Mouse (Mus musculus): Measurements from ENCODE around the gene Fads6.

Fads6 gene

DNA sequence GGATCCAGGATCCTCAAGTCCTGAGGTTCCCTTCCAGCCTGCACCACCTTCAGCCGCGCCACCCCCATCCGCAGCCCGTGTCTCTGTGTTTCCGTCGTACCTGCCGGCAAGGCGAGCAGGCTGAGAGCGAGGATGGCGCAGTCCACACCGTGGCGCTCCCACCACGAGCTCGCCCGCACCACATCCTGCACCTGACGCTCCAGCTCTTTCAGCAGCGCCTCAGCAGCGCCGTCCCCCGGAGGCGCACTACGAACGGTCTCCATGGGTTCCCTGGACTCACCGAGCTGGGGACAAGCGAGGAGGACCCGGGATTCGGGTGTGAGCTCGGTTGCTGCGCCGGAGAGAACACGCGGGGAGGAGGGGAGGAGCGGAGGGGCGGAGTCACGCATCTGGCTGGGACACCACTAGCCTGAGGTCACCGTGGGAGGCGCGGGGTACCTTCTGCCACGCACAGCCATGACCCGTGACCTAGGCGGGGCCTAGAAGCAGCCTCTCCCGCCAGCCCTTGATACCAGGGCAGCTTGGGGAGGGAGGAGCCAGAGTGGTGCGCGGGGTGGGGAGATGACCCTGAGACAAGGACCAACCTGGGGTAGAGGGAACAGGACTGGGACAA, at the start of gene Fads6:
Gene Fads6, minus strand, starts transcription at position 450 of the 613 bp plus-strand sequence.
- DNase-seq (ENCODE audit: low spot score): no peak

DNA sequence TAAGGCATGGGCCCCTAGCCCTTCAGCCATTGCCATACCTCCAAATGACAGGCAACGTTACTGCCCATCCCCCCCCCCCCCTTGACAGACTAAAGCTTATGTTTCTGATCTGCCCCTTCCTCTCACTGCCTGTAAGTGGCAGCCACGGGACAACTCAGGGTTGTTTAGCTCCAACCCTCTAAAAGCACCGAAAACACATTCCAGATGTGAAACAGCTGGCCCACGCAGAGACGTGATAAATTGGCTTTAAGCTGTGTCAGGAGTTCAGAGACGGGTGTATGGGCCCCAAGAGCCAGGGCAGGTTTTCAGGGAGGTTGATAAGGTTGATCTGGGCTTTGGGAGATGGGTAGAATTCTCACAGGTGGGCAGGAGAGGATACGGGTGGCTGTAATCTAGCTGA, 48.1 kb upstream of the Fads6 start:
- DNase-seq (ENCODE audit: low spot score): no peak

DNA sequence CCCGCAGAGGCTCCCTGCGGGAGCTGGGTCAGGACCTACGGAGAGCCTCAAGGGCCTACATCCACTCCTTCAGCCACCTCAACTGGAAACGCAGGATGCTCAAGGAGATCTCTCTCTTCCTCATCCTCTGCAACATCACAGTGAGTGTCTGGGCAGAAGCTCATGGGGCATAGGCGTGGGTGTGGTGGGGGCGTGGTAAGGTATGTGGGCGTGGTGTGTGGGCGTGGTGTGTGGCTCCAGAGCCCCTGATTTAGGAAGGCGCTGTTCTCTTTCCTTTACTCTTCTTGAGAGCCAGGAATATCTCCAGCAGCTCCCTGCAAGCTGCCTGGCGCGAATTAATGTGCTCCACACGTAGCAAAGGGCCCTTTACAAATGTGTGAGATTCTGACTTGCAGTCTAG, 47.5 kb upstream of the Fads6 start:
- DNase-seq (ENCODE audit: low spot score): no peak

DNA sequence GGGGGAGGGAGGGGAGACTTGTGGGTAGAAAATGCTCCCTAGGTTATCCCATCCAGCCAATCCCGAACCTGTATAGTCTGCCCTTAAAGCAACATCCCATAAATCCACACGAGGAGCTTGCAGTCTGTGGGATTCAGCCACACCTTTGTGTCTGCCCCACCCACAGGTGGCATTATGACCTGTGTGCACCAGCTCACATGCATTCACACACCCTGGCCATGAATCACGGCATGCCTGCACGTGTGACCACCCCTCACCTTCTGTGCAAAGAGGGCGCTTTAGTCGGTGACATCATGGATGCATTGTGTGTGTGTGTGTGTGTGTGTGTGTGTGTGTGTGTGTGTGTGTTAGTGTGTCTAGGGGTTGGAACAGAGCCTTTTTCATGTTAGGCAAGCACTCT, 44.4 kb upstream of the Fads6 start:
- no peak for DNase-seq (ENCODE audit: low spot score)

DNA sequence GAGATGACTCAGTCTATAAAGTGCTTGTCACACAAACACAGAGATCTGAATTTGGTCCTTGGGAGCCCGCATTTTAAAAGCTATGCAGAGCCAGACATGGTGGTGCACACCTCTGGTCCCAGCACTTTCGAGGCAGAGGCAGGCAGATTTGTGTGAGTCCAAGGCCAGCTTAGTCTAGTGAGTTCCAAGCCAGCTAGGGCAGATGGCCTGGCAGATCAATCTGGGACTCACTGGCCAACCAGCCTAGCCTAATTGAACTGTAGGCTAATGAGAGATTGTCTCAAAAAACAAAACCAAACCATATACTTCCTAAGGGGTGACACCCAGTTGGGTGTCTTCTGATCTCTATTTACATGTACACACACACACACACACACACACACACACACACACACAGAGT, 43.8 kb upstream of the Fads6 start:
- no peak for DNase-seq (ENCODE audit: low spot score)

DNA sequence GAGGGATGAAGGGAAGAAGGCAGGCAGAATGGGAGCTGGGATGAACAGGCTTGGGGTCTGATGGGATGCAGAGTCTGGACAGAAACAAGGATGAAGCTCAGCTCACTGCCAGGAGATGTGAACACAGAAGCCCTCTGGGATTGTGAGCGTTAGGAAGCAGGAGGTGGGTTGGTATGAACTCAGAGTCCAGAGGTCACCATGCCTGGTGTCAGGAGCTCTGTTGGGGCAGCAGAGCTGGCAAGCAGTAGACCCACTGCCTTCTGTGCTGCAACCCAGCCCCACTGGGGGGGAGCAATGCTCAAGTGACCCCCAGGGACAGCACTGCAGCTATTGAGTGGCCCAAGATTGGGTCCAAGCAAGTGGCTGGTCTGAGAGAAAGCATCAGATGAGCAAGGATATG, 40.4 kb upstream of the Fads6 start:
- no peak for DNase-seq (ENCODE audit: low spot score)

DNA sequence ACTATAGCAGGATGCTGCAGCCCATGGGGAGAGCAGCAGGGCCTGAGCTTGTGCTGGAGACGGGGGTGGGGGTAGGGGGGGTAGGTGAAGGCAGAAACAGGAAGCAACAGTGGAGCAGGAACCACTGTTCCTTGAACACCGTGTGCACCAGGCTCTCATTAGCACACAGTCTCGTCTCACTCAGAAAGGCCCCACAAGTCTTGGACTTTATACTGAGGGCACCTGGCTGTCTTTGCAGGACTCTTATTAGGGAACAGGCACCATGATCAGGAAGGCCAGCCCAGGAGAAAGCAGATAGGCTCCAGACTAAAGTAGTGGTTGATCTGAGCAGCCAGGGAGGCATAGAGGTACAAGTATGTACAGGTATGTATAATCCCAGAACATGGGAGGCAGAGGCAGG, 39.9 kb upstream of the Fads6 start:
- DNase-seq (ENCODE audit: low spot score): no peak

DNA sequence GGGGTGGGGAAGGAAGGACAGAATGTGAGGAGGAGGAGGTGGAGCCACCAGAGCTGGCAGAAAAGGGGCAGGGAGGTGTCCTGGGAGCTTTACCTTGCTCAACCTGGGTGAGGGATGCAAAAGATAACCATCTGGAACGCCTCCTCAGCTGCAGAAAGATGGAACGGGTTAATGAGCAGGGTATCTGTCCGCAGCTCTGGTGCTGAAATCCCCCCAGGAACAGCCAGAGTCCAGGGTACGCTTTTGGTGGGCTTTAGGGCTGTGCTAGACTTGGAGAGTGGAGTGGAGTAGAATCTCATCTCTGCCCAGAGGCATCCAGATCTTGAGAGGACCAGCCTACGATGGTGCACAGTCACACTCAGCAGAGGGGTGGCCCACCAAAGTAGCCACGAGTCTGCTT, 38.7 kb upstream of the Fads6 start:
- no peak for DNase-seq (ENCODE audit: low spot score)

DNA sequence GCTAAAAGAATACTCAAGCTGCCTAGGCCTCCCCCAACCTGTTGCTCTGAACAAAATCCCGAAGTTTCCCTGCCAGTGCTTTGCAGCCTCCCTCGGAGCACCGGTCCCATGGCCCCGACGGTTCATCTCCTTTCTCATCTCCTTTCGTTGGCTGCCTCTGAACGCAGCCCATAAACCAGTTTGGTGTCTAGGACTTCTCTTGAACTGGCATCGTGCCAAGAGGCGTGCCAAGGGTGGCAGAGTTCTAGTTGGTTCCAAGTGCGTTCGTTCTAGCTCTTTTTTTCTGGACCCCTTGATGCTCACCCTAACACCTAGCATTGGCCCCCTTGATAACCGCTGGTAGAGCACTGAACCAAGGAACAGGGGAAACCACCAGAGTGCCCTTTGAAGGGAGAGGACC, 37.8 kb upstream of the Fads6 start:
- DNase-seq (ENCODE audit: low spot score): no peak

DNA sequence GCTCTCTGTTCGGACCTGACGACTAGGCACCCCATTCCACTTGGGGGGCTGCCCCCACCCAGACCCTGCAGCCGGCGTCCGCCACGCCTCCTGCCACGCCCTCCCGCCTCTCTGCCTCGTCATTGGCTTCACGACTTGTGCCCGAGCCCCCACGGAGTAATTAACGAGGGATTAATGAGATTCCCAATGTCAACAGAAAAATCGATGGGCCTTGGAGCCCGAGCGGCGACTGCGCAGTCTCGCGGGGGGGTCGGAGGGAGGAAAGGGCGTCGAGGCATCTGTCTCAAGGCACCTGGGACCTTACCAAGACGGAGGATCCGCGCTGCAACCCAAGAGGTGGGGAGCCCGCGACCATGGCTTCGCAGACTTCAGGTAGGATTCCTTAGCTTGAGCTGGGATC, 37.1 kb upstream of the Fads6 start, which contains the start of gene Otop3:
Gene Otop3, plus strand, starts transcription at position 201 of the 400 bp plus-strand sequence.
- DNase-seq (ENCODE audit: low spot score): no peak

DNA sequence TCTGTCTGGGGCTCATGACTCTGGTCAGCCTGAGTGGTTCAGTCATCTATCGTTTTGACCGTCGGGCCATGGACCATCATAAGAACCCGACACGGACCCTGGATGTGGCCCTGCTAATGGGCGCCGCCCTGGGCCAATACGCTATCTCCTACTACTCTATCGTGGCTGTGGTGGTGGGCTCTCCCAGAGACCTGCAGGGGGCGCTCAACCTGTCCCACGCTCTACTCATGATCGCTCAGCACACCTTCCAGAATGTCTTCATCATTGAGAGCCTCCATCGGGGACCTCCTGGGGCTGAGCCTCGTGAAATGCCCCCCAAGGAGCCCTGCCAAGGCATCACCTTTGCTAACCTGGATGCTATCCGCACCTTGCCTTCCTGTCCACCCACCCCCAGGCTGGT, 31.9 kb upstream of the Fads6 start:
- no peak for DNase-seq (ENCODE audit: low spot score)

DNA sequence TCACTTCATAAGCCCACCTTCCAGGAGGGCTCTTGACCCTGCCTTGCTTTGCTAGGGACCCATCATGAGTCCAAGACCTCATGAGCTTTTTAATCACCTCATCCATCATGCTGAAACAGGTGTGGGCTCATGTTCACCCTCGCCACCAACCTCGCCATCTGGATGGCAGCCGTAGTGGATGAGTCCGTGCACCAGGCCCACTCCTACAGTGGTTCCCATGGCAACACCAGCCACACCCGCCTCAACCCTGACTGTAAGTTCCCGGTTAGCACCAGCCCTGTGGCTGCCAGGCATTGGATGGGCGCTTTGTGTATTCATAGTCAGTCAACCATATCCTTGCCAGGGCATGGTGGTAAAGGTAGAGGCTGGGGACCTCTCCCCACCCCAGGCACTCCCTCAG, 29.3 kb upstream of the Fads6 start:
- no peak for DNase-seq (ENCODE audit: low spot score)

DNA sequence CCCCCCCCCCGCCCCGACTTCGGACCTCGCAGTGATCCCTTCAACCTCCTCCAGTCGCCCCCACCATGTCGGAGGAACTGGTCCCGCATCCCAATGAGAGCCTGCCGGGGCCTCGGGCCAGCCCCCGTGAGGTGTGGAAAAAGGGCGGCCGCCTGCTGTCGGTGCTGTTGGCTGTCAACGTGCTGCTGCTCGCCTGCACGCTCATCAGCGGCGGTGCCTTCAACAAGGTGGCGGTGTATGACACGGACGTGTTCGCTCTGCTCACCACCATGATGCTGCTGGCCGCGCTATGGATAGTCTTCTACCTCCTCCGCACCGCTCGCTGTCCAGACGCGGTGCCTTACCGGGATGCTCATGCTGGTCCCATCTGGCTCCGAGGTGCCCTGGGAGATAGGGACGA, 25.9 kb upstream of the Fads6 start:
- DNase-seq (ENCODE audit: low spot score): no peak

DNA sequence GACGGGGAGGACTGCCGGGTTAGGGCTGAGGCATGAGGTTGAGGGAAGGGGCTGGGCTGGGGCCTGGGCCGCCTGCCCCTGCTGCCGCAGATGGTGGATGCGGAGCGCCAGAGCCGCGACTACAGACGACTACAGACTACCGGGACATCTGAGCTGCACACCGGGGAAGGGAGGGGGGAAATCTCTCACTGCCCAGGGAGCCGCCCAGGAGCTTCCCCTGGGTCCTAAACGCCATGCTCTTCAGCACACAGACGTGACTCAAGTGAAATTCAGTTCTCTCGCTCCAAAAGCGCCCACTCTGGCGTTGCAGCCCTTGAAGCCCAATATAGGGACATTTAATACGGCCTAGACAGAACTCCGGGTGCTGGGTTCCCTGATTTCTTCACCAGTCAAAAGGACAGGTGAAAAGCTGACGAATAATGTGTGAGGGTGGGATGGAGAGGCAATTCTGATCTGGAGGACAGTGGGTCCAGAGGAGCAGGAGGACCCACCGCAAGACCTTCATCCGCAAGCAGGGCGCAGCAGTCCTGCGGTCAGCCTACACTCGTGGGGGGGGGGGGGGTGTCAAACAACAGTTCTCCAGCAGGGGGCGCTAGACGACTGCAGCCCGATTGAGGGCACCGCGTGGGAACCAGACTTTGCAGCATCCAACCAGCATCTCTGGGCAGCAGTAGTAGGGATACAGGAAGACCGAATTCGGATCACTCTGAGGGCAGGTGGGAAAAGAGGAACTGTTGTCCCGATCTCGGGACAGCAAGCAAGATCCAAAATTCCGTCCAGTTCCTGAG, 24.6 kb upstream of the Fads6 start, which contains the start of gene Ush1g:
Gene Ush1g, minus strand, starts transcription at position 136 of the 788 bp plus-strand sequence.
- no peak for DNase-seq (ENCODE audit: low spot score)

DNA sequence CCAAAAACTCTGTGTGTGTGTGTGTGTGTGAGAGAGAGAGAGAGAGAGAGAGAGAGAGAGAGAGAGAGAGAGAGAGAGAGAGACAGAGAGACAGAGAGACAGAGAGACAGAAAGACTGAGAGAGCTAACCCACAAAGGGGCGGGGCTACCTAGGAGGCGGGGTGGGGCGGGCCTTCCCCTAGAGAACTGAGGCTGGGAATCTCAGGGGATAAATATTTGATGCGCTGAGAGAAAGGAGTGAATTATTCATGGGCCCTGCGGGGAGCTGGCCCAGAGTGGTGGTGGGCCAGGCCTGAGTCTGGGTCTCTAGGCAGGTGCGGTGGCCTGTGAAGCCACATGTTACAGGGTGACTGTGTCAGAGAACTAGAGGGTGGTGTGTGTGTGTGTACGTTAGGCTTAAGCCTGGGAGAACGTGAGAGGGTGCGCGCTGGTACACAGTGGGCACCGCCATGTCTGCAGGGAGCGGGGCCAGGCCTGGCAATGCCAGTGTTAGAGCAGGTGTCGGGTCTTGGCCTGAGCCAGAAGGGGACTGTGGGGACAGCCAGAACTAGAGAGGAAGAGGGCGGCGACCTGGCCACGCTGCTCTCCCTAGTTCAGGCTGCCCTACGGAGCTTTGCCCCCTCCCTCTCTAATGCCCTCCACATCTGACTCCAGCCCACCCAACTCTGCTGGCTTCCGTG, 22.4 kb upstream of the Fads6 start:
- DNase-seq (ENCODE audit: low spot score): no peak

DNA sequence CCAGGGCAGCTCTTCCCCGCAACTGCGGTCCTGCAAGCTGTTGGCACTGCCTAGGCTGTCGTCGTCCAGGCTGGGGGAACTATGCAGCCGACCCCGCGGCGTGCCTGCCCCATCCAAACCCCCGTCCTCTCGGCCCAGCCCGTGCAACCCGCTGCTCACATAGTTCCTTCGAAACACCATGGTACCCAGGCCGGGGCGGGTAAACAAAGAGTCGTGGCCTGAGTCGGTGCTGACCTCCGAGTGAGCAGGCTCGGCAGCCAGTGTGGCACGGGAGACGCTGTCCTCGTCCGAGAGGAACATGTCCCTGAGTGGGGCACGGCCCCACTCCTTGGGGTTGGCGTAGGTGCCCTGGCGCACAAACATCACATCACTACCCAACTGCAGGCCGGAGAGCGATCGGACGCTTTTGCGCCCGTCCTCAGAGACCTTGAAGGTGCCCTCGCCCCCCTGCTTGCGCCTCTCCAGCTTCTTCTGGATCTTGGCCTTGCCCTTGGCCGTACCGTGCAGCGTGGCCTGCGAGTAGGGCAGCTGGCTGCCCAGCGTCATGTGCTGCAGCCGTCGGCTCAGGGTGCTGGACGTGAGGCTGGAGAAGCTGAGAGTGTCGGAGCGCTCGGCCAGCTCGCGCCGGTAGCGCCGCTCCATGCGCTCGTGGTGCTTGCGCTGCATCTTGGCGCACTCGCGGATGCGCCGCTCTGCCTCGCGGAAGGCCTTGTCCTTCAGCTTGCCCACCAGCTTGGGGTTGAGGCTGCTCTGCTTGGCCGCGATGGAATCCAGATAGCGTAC, 21.0 kb upstream of the Fads6 start:
- no peak for DNase-seq (ENCODE audit: low spot score)

DNA sequence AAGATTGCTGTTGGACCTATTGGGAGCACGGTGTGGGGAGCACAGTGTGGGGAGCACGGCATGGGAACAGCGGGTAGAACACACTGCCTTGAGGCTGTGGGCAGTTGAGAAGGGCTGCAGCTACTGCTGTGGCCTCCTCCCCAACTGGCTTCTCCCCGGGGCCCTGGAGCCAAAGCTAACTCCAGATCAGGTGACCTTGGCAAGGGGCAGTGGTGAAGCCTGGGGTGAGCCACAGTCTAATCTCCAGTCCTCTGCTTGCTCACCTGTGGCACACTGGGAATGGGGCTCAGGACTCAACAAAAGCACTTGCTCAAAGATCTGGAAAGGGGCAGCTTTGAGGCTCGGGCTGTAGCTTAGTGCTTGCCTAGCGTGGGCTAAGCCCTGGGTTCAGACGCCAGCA, 19.7 kb upstream of the Fads6 start:
- no peak for DNase-seq (ENCODE audit: low spot score)

DNA sequence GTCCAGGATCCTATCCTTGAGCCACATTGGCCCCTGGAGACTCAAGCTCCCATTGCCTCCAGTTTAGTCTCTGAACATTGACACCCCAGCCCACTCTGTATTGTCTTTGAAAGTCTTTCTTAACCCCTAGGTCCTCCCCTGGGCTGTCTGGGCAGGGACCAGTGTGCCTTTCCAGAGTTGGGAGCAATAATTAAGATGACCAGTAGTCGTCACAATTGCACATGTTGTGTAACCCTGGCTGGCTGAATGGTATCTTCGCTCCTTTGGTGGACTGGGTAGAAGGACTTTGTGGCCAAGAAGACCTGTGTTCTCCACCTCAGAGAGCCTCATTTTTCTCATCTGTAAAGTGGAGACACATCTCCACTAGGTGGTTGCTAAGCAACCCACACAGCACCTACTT, 16.8 kb upstream of the Fads6 start:
- DNase-seq (ENCODE audit: low spot score): no peak

DNA sequence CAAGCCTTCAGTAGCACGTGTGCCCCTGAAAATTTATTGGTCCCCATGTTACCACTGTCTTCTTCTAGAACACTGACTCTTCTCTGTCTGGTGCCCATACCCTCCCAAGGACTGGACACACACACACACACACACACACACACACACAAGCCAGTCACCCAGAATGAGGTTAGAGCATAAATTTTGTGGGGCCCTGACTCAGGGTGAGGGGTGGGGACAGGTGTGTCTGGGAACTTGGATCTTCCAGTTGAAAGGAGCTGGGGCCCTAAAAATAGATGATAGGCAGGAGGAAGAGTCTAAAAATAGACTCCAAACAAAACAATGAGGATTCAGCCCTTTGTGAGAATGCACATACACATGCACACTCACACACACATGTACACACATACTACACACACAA, 11.3 kb upstream of the Fads6 start:
- DNase-seq (ENCODE audit: low spot score): no peak

DNA sequence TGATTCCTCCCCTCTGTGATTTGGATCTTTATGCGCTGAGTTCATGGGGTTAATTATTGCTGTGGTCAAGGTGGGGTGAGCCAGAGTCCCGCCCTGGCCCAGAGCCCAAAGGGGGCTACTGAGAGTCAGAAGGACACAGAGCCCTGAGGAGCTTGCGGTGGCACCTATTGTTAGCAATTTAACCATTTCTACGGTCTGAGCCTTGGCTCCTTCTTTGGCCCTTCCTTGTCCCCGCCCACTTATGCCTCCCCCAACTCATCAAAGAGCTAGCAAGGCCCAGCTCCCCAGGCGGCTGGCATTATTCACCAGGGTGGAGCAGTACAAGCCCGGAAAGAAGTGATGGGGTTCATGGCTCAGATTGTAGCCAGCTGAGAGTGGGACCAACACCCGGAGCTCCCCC, 9.4 kb upstream of the Fads6 start, which contains the start of gene Otop2:
Gene Otop2, plus strand, starts transcription at position 301 of the 400 bp plus-strand sequence.
- no peak for DNase-seq (ENCODE audit: low spot score)

DNA sequence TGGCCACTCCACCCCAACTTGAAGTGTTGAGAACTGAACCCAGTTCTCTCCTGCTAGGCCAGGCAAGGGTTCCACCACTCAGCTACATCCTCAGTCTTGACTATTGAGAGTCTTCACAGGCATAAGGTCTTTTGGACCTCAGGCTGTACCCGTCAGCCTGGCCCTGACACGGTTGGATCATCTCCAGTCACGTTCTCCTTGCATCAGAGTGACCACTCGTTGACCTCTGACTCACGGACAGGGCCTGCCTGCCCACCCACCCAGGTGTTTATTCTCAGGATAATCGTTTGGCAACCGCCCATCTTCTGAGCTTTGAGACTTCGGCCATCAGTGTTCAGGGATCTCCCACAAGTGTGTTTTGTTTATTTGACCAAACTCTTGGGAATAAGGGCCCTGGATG, 5.7 kb upstream of the Fads6 start:
- no peak for DNase-seq (ENCODE audit: low spot score)

DNA sequence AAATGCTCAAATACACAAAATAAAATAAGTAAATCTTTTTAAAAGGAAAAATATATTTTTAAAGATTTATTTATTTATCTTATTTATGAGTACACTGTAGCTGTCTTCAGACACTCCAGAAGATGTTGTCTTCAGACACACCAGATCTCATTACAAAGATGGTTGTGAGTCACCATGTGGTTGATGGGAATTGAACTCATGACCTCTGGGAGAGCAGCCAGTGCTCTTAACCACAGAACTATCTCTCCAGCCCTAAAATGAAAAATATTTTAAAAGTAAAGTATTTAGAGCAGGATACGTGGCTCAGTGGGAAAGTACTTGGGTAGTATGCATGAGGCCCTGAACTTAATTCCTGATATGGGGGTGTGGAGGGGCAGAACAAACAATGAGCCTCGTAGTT, 3.9 kb upstream of the Fads6 start:
- no peak for DNase-seq (ENCODE audit: low spot score)
